Mouse (Mus musculus): ENCODE measurements around the gene Mrps18c.

The Mrps18c gene

GRCm38 (mm10) chr5:100798165-100798860 is at the start of gene Mrps18c, which contains the start of gene Helq:
Gene Mrps18c, plus strand, starts transcription at chr5:100798627.
Gene Helq, minus strand, starts transcription at chr5:100798598.
- DNase-seq: peak; percentile 93 to 95

GRCm38 (mm10) chr5:100750617-100751255 is 47.7 kb upstream of the Mrps18c start:
- DNase-seq: no peak

GRCm38 (mm10) chr5:100751655-100752054 is 46.8 kb upstream of the Mrps18c start:
- no peak for DNase-seq

GRCm38 (mm10) chr5:100753407-100753806 is 45.0 kb upstream of the Mrps18c start:
- peak; percentile 41 to 58 for DNase-seq

- DNase-seq: no peak
Observed at GRCm38 (mm10) chr5:100758121-100758520, 40.3 kb upstream of the Mrps18c start.

- DNase-seq: no peak
Observed at GRCm38 (mm10) chr5:100760049-100760663, 38.3 kb upstream of the Mrps18c start.

- no peak for DNase-seq
Observed at GRCm38 (mm10) chr5:100761736-100762135, 36.7 kb upstream of the Mrps18c start.

GRCm38 (mm10) chr5:100766026-100766425 is 32.4 kb upstream of the Mrps18c start:
- DNase-seq: no peak

GRCm38 (mm10) chr5:100771575-100771974 is 26.9 kb upstream of the Mrps18c start:
- DNase-seq: no peak

GRCm38 (mm10) chr5:100775778-100776404 is 22.5 kb upstream of the Mrps18c start:
- DNase-seq: no peak

- no peak for DNase-seq
Observed at GRCm38 (mm10) chr5:100776900-100777299, 21.5 kb upstream of the Mrps18c start.

GRCm38 (mm10) chr5:100779002-100779401 is 19.4 kb upstream of the Mrps18c start:
- DNase-seq: no peak

- DNase-seq: no peak
Observed at GRCm38 (mm10) chr5:100787527-100787926, 10.9 kb upstream of the Mrps18c start.

- no peak for DNase-seq
Observed at GRCm38 (mm10) chr5:100792261-100792660, 6.2 kb upstream of the Mrps18c start.

GRCm38 (mm10) chr5:100794084-100794483 is 4.3 kb upstream of the Mrps18c start:
- no peak for DNase-seq

- DNase-seq: no peak
Observed at GRCm38 (mm10) chr5:100818341-100818740, 19.9 kb downstream of the Mrps18c start.

GRCm38 (mm10) chr5:100819568-100820480 is 21.4 kb downstream of the Mrps18c start:
- peak in 1 of 2 experiments; percentile 29 for DNase-seq

GRCm38 (mm10) chr5:100820483-100821184 is 22.2 kb downstream of the Mrps18c start, which contains the start of gene Abraxas1:
Gene Abraxas1, minus strand, starts transcription at chr5:100820965.
- DNase-seq: peak; percentile 92 to 94

GRCm38 (mm10) chr5:100821375-100821774 is 22.9 kb downstream of the Mrps18c start:
- no peak for DNase-seq

- DNase-seq: no peak
Observed at GRCm38 (mm10) chr5:100822826-100823225, 24.4 kb downstream of the Mrps18c start.

GRCm38 (mm10) chr5:100825975-100826374 is 27.5 kb downstream of the Mrps18c start:
- DNase-seq: no peak

- no peak for DNase-seq
Observed at GRCm38 (mm10) chr5:100826531-100826930, 28.1 kb downstream of the Mrps18c start.

Measured in cerebellum, adult 18-20 months (tissue).